Mouse (Mus musculus): ENCODE data around the gene Hmg20b.

Gene Hmg20b

GRCm38 (mm10) chr10:81350351-81351063 is at the start of gene Hmg20b:
TSS of gene Hmg20b (minus strand) at chr10:81350480.
- DNase-seq, result peak; percentile 99

DNA sequence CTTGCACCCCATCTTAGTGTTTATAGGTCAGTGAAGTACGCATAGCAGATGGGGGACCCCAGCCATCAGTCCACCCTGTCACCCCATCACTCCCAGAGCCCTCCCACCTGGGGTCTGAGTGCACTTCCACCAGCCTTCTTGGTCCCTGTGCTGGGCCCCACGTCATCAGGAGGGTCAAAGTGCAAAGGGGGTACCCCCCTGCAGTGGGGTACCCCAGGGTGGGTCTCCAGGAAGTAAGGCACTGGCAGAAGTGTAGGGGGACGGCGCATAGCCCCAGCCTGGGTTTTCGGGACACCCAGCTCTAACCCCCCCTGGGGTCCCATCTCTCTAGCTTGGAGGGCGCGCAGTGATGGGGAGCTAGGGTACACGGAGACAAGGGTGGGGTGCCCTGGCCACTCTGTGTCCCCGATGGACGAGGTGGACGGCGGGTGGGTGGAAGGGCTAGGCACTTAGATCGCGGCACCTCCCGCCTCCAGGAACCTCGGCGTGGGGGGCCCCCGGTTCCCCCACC is 49.6 kb upstream of the Hmg20b start:
- no peak for DNase-seq

DNA sequence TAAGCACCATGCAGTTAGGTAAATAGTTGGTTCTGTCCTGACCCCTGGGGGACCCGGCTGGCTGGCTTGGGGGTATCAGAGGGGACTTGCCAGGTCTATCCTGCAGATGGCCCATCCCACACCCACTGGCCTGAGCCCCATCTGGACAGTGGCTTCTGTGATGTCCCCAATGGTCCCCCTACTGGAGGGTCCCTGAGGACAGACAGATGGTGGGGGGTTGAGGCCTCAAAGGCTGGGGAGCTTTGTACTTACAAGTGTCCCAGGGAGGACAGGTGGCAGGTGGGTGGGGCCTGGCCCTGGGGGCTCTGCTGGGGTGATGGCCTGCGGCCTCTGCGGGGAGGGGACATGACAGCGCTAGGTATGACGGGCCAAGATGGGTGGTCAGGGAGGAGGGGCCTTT is 49.0 kb upstream of the Hmg20b start:
- no peak for DNase-seq

GRCm38 (mm10) chr10:81396749-81397148 is 46.5 kb upstream of the Hmg20b start:
- DNase-seq, result no peak

- no peak for DNase-seq
These were observed 45.6 kb upstream of the Hmg20b start for GRCm38 (mm10) chr10:81395865-81396264.

DNA sequence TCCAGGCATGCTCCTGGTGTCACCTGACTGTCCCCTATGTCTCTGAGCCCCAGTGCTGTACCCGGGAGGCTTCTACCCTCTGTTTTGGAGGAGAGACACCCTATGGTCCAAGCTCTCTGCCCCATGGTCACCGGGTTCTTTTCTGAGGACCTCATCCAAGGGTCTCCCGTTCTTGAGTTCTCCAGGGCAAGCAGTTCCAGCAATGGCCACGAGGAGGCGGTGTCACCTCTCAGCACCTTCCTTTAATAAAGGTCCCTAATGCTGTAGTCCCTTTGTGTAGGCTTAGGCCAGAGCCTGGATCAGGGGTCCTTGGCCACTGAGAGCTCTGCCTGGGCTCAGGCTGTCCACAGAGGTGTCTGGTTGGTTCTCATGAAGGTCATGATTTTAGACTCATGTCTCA is 44.8 kb upstream of the Hmg20b start:
- peak; percentile 70 for DNase-seq

DNA sequence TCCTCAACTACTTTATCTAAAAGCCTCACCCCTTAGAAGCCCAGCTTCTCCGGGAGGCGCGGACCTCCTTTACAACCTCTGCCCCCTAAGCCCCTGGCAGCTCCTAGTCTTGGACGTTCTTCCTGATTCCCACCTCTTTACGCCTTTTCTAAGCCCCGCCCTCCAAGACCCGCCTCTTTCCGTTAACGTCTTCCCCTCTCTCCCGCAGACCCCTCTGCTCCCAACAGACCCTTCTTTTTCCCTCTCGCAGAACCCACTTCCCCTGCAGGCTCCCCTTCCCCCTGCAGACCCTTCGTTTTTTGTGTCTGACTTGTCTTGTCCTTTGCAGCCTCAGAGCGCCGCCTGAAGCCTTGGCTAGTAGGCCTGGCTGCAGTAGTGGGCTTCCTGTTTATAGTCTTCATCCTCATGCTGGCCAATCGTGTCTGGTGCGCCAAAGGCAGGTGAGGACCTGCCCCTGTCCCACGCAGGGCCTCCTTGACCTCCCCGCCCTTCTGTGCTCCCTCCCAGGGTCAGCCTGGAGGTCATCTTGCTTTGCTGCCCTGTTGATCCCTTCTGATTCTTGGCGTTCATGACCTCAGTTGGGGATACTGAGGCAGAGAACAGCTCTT is 43.3 kb upstream of the Hmg20b start:
- DNase-seq, result peak; percentile 46

- DNase-seq, result no peak
These were observed 42.5 kb upstream of the Hmg20b start, which contains the start of gene Smim24 for GRCm38 (mm10) chr10:81392781-81393185. TSS of gene Smim24 (plus strand) at chr10:81393051.

DNA sequence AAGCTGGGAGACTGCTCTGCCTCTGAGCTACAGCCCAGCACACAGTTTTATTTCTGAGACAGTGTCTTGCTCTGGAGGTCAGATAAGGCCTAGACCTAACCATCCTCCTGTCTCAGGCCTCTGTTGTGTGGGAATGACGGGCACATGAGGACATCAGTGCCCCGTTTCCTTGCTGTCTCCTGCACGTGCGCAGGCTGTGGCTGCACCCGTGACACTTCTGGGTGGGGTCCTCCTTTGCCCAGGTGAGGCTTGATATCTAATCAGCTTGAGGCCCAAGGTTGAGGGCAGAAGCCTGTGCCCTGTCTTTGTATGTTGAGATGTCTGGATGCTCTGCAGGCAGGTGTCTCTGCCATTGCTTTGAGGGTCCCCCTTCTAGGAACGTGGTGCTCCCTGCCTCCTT is 42.0 kb upstream of the Hmg20b start:
- no peak for DNase-seq

DNA sequence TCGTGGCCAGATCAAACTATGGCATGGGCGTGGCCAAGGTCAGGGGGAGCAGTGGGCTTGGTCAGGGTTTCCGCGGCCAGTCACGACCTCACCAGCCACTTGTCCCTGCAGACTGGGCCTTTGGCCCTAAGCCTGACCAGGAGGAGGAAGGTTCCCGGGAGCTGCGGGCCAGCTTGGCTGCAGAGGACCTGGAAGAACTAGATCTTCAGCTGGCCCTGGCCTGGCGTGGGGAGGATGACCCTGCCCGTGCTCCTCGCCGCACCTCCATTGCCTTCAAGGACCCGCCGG is 40.3 kb upstream of the Hmg20b start:
- DNase-seq, result no peak

DNA sequence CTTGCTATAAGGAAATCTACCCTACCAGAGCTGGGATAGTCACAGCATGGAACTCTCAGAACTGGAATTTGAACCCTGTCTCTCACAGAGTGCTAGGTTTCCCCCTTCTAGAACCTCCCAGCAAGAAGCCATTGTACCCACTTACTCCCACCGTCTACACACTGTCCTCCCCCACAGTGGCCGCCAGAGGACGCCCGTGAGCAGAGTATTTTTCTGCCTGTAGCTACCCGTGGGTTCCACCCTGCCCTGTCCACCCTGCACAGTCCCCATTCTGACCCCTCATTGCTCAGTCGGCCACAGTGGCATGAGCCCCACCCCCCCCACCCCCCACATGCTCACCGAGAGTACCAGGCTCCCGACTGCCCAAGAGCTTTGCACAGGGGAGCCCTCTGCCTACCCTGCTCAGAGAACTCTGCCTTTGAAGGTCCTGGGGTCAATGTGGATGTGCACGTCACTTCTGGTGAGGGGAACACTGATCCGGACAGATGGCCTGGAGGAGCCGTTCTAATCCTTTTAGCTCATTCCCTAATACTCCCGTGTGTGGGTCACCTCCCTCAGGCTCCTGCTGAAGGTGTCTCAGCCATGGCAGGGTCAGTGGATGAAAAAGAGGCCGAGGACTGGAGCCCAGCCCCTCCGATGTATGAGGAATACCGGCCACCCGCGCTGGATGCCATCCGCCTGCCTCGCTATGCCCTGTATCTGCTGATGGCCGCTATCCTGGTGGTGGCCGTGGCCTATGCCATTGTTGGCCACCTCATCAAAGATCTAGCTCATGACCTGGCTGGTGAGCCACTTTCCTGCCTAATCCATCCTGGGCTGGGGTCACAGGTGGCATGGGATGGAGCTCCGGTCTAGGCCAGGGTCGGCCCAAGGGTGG is 39.8 kb upstream of the Hmg20b start:
- DNase-seq, result peak; percentile 75

- DNase-seq, result no peak
These were observed 39.1 kb upstream of the Hmg20b start for GRCm38 (mm10) chr10:81389373-81389772.

GRCm38 (mm10) chr10:81388505-81389055 is 38.3 kb upstream of the Hmg20b start, which contains the start of gene Gm48552:
TSS of gene Gm48552 (plus strand) at chr10:81389005.
- no peak for DNase-seq

DNA sequence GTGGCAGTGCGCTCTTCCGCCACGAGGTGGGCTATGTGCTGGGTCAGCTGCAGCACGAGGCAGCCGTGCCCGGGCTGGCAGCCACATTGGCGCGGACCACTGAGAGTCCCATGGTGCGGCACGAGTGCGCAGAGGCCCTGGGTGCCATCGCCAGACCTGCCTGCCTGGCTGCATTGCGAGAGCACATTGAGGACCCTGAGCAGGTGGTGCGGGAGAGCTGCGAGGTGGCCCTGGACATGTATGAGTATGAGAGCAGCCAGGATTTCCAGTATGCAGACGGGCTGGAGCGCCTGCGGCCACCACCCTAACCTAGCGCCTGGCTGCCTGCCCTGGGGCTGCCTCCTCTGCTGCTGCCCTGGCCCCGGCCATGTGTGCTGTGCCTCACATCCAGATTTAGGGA is 37.4 kb upstream of the Hmg20b start:
- no peak for DNase-seq

- no peak for DNase-seq
These were observed 35.5 kb upstream of the Hmg20b start for GRCm38 (mm10) chr10:81385603-81386306.

- no peak for DNase-seq
These were observed 34.3 kb upstream of the Hmg20b start for GRCm38 (mm10) chr10:81384605-81384982.

GRCm38 (mm10) chr10:81383802-81384604 is 33.7 kb upstream of the Hmg20b start, which contains the start of the genes Dohh and Gm48551:
TSS of gene Dohh (plus strand) at chr10:81384428.
TSS of gene Gm48551 (plus strand) at chr10:81384466.
- peak; percentile 100 for DNase-seq

GRCm38 (mm10) chr10:81382039-81382438 is 31.8 kb upstream of the Hmg20b start:
- DNase-seq, result peak; percentile 93

DNA sequence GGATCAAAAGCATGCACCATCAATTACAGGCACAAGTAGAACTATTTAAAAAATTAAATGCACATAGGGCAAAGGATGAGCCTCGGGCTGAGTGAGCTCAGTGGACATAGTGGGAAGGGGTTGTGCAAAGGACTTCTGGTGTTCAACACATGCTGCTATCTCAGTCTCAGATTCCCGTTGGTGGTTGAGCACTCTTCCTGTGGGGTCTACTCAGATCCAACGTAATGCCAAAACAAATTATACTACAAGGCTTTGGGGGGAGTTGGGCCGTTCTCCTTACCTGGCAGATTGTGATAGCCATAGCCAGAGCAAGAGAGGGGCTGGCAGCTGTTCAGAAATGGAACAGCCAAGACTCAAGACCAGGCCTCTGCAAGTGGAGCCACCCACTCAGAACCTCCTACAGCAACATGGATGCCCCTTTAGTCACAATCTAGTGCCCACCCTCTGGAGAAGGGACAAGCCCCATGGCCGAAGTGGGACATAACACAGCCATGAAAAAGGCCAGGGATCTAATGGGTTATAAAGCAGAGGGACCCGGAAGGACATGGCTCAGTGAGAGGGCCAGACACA is 29.6 kb upstream of the Hmg20b start:
- no peak for DNase-seq

GRCm38 (mm10) chr10:81379183-81379553 is 28.9 kb upstream of the Hmg20b start:
- no peak for DNase-seq

- peak; percentile 100 for DNase-seq
These were observed 28.4 kb upstream of the Hmg20b start for GRCm38 (mm10) chr10:81378553-81379182.

Data from liver (tissue).